Mouse (Mus musculus): Measurements from ENCODE around the gene Syt6. TPM values are rescaled to one million over a fixed set of nuclear protein-coding genes. Genes with fewer than 3 reads are reported as not detected.

The Syt6 gene
- polyA plus RNA-seq (2014; fragmentation: Illumina TruSeq; extraction: RNeasy Lipid Tissue Mini Kit (QIAGEN cat#74804); ENCODE audit: low replicate concordance), result 0.48 TPM

GRCm38 (mm10) chr3:103575156-103575892 is at the start of gene Syt6:
Gene Syt6 (plus strand): TSS chr3:103575231.

DNA sequence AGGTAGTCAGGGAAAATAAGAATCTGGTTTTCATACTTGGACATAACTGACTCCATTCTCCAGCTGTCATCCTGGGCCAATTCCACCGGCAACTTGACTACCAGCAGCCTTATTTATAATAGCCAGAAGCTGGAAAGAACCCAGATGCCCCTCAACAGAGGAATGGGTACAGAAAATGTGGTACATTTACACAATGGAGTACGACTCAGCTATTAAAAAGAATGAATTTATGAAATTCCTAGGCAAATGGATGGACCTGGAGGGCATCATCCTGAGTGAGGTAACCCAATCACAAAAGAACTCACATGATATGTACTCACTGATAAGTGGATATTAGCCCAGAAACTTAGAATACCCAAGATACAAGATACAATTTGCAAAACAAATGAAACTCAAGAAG is 70.9 kb downstream of the Syt6 start, which contains the start of gene Atg4a-ps:
Gene Atg4a-ps, minus strand, starts transcription at position 101 of the 400 bp plus-strand sequence.

Other genes starting within 250 kb of the Syt6 start
- 0.22 TPM for gene Atg4a-ps, start 70.8 kb downstream of the Syt6 start, polyA plus RNA-seq (2014; fragmentation: Illumina TruSeq; extraction: RNeasy Lipid Tissue Mini Kit (QIAGEN cat#74804); ENCODE audit: low replicate concordance)
- 5.2 TPM for gene Olfml3, start 162.8 kb downstream of the Syt6 start, polyA plus RNA-seq (2014; fragmentation: Illumina TruSeq; extraction: RNeasy Lipid Tissue Mini Kit (QIAGEN cat#74804); ENCODE audit: low replicate concordance)
- gene Gm10964, start 164.1 kb downstream of the Syt6 start, polyA plus RNA-seq (2014; fragmentation: Illumina TruSeq; extraction: RNeasy Lipid Tissue Mini Kit (QIAGEN cat#74804); ENCODE audit: low replicate concordance), result not detected
- gene Hipk1, start 216.3 kb downstream of the Syt6 start, polyA plus RNA-seq (2014; fragmentation: Illumina TruSeq; extraction: RNeasy Lipid Tissue Mini Kit (QIAGEN cat#74804); ENCODE audit: low replicate concordance), result 48.8 TPM
- 7.3 TPM for gene Dclre1b, start 234.2 kb downstream of the Syt6 start, polyA plus RNA-seq (2014; fragmentation: Illumina TruSeq; extraction: RNeasy Lipid Tissue Mini Kit (QIAGEN cat#74804); ENCODE audit: low replicate concordance)
- 14.9 TPM for gene Ap4b1, start 234.3 kb downstream of the Syt6 start, polyA plus RNA-seq (2014; fragmentation: Illumina TruSeq; extraction: RNeasy Lipid Tissue Mini Kit (QIAGEN cat#74804); ENCODE audit: low replicate concordance)
- gene Gm43064, start 234.3 kb downstream of the Syt6 start, polyA plus RNA-seq (2014; fragmentation: Illumina TruSeq; extraction: RNeasy Lipid Tissue Mini Kit (QIAGEN cat#74804); ENCODE audit: low replicate concordance), result not detected

All from small intestine, adult 10 weeks (tissue).